Mouse (Mus musculus): ENCODE data around the gene Hemgn. TPM values are rescaled to one million over a fixed set of nuclear protein-coding genes. Genes with fewer than 3 reads are reported as not detected.

Gene Hemgn
- polyA plus RNA-seq, 1 experiment from 2014 or later, result 2.8 TPM

DNA sequence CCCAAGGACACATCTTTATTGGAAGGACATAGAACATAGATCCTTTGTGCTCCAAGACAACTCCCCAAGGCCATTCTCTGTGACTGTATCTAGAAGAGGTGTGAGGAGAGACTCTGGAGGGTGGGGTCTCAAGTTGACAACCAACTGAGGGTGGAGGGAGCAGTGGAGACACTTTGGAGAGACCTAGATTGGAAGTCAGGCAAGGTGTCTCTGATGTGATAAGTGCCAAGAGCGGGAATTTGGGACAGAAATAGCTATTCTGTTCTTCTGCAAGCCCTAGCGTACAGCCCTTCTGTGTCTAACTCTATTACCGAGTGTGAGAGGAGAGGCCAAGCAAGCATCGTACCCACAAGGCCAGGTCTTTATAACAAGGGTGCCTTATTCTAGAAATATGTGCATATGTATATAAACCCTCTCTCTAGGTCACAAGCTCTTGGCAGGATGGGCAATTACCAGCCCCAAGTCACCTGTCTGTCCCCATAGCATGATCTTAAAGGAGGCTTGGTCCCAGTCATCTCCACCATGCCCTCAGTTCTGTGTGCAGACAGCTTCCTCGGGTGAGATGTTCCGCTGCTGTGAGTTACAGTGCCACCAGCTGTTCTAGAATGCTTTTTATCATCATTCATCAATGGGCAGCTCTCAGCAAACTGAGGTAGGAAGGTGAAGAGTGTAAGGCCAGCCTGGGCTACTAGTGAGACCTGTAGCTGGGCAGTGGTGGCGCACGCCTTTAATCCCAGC lies 6.2 kb downstream of the Hemgn start:
- H3K4me2 ChIP-seq, result no peak overlapping the region
- no peaks in the 10 kb centered on the region for H3K4me1 ChIP-seq
- WGBS, result 88% methylated on average over 8 of the region's 8 CpGs
- H3K27ac ChIP-seq, result no peak overlapping the region
- H3K9ac ChIP-seq, result no peak overlapping the region
- no peaks in the 10 kb centered on the region for H3K9me3 ChIP-seq
- H3K27me3 ChIP-seq, result 0 out of 2 replicates have a peak, but pooled peaks cover 3% of the 10 kb centered on the region
- H3K36me3 ChIP-seq (replicated peaks), result no peaks in the 10 kb centered on the region
- ATAC-seq (ENCODE audit: low FRiP score), result no peak
- no peak overlapping the region for H3K4me3 ChIP-seq (replicated peaks)

DNA sequence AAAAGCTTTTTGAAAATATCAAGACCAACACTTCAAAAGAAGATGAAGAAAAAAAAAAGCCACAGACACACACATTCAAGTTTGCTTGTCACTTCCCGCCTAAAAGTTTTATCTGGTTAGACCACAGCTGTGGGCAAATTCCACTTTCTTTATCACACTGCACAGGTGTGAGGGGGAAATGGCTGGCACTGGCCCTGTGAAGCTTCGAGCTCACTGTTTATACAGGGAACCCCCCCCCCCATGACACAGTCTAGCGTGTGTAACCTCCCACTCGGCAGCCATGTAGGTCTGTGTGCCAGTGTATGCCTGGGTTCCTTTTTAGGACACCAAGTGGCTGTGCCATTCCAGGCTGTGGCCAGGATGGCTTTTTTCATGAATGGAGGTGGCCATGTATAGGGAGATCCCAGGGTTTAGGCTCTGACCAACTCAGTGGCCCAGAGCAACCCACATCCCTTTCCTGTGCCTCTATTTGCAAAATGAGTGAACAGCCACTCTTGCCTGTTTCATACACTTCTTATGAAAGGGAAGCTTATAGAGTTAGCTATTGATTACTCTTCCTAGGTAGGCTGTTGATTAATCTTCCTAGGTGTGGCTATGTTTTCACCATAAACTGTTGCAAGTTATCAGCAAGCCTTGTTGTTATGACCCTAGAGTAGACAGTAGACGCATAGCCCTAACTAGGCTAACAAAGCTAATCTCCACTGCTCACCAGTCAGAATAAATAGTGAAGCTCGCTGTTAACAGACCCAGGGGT lies 9.1 kb downstream of the Hemgn start:
- no peak overlapping the region for H3K9ac ChIP-seq
- 87% methylated on average over 6 of the region's 6 CpGs for WGBS
- ATAC-seq (ENCODE audit: low FRiP score), result no peak
- H3K36me3 ChIP-seq (replicated peaks), result no peaks in the 10 kb centered on the region
- H3K27me3 ChIP-seq, result 0 out of 2 replicates have a peak, but pooled peaks cover 3% of the 10 kb centered on the region
- H3K4me2 ChIP-seq, result no peak overlapping the region
- H3K4me3 ChIP-seq (replicated peaks), result no peak overlapping the region
- no peaks in the 10 kb centered on the region for H3K9me3 ChIP-seq
- H3K27ac ChIP-seq, result no peak overlapping the region
- no peaks in the 10 kb centered on the region for H3K4me1 ChIP-seq

DNA sequence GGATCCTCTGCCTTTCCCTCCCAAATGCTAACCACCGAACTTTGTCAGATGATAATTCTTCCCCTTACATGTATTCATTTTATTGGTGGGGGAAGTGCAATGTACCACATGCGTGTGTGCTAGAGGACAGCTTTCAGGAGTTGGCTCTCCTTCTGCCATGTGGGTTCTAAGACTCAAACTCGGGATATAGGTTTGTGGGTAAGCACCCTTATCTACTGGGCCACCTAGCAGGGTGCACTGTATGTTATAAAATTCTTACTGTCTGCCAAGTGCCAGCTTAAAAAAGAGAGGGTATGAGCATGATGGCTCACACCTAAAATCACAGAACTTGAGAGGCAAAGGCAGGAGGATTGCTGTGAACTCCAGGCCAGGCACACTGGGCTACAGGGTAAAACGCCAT lies 14.5 kb downstream of the Hemgn start:
- Histone ChIP-seq H3K9ac (no peak overlapping the region), H3K9me3 (no peaks in the 10 kb centered on the region), H3K36me3 (replicated peaks) (no peaks in the 10 kb centered on the region), H3K4me3 (replicated peaks) (no peak overlapping the region), H3K4me2 (no peak overlapping the region), H3K4me1 (no peaks in the 10 kb centered on the region), H3K27ac (no peak overlapping the region), H3K27me3 (peaks cover 8% of the 10 kb centered on the region)
- WGBS, result 81% methylated on average over 4 of the region's 4 CpGs
- no peak for ATAC-seq (ENCODE audit: low FRiP score)

DNA sequence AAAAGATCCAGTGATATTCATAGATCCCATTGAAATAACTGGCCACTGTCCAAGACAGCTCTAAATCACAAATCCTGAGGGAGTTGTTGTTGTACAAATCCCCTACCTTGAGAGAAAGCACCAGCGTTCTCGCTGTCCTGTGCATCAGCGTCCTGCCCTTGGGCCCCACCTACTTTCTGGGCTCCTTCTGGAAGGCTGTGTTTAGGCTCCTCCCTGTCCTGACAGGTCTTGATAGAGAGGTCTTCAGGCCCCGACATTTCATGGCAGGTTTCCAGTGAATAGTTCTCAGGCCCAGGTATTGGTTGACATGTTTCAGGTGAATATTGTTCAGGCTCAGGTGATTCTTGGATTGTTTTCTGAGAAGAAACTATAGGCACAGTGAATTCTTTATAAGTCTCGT lies 17.6 kb downstream of the Hemgn start:
- no peaks in the 10 kb centered on the region for H3K9me3 ChIP-seq
- H3K4me2 ChIP-seq, result no peak overlapping the region
- no peaks in the 10 kb centered on the region for H3K36me3 ChIP-seq (replicated peaks)
- WGBS, result 42% methylated on average over 5 of the region's 5 CpGs
- no peak overlapping the region for H3K4me3 ChIP-seq (replicated peaks)
- no peaks in the 10 kb centered on the region for H3K4me1 ChIP-seq
- no peak overlapping the region for H3K9ac ChIP-seq
- no peak for ATAC-seq (ENCODE audit: low FRiP score)
- peaks cover 5% of the 10 kb centered on the region for H3K27me3 ChIP-seq
- no peak overlapping the region for H3K27ac ChIP-seq

DNA sequence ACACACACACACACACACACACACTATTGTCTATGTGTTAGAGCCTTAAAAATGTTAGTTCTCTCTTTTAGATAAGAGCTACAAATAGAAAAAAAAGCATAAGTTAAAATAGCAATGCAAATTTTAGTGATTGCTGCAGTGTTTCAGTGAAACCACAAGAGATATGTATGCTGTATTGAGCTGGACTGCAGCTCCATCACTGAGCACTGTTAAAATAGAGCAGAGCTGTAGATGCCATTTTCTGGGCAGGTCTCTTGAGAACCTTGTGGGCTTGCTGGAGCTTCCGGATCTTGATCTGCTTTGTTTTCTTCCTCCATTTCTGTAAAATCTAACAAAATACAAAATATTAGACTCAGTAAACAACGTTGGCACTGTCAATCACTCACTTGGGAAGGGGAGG lies 18.9 kb downstream of the Hemgn start:
- Histone ChIP-seq H3K27ac (no peak overlapping the region), H3K9ac (no peak overlapping the region), H3K4me1 (no peaks in the 10 kb centered on the region), H3K27me3 (peaks cover 5% of the 10 kb centered on the region), H3K4me3 (replicated peaks) (no peak overlapping the region), H3K36me3 (replicated peaks) (no peaks in the 10 kb centered on the region), H3K4me2 (no peak overlapping the region), H3K9me3 (no peaks in the 10 kb centered on the region)
- 85% methylated on average over 2 of the region's 2 CpGs for WGBS
- no peak for ATAC-seq (ENCODE audit: low FRiP score)

DNA sequence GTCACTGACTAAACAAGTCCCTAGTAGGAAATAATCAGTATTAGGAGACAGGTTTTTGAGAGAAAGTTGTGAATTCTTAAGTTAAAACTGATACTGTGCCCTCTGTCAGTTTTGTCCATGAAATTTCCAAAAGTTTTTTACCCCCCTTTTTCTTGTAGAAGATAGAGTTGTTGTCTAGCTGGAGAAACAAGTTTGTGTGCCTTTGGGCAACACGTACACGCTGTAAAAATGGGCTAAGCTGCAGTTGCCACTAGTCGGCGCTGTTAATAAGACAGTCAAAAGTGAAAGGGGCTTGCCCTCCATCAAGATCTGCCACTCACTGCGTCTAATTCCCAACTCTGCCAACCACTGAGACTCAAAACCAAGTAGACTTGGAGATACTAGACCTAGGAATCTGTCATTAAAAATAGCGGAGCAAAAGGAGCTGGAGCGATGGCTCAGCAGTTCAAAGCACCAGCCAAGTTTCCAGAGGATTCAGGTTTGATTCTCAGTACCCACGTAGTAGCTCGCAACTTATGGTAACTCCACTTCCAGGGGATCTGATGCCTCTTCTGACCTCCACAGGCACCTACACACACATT lies 22.8 kb downstream of the Hemgn start:
- peak overlapping the region; percentile 59; the same call in 1 of the 2 replicates for H3K4me3 ChIP-seq (replicated peaks)
- H3K4me1 ChIP-seq, result no peaks in the 10 kb centered on the region
- H3K36me3 ChIP-seq (replicated peaks), result peaks cover 4% of the 10 kb centered on the region; the same call in 1 of the 2 replicates
- H3K4me2 ChIP-seq, result peak overlapping the region; percentile 63
- no peaks in the 10 kb centered on the region for H3K9me3 ChIP-seq
- no peak overlapping the region for H3K27ac ChIP-seq
- 24% methylated on average over 9 of the region's 9 CpGs for WGBS
- H3K27me3 ChIP-seq, result no peaks in the 10 kb centered on the region
- ATAC-seq (ENCODE audit: low FRiP score), result no peak
- H3K9ac ChIP-seq, result no peak overlapping the region

DNA sequence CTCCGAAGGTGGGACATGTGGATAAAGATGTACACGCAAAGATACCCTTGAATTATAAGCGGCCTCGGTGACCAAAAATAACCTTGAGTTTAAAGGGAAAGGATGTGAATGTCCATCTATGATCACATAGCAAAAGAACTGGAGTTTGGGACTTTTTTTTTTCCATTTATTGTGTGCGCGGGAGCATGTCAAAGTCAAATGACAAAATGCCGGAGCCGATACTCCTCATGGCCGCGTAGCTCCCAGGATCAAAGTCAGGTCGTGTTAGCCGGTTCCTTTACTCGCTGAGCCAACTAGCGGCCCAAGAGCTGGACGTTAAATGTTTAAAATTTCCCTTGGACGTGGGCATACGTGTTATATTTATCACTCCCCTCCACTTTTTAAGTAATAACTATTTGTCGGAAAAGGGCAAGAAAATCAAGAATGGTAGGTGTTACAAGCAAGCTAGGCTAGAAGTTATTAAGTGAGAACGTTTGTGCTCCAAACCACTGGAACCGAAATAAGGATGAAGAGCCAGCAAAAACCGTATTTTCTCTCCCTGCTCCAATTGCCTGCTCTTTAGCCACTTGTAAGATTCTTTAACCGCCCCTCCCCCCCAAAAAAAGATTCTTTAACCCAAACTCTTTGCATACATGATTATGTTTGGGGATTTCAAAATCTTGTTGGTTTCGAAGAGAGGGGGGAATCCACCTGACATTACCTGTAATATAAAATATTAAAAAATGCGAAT lies 23.5 kb downstream of the Hemgn start:
- H3K4me2 ChIP-seq, result peak overlapping the region; percentile 63
- H3K9me3 ChIP-seq, result no peaks in the 10 kb centered on the region
- peak overlapping the region; percentile 94 for H3K27ac ChIP-seq
- H3K4me1 ChIP-seq, result no peaks in the 10 kb centered on the region
- peak overlapping the region; percentile 59 for H3K4me3 ChIP-seq (replicated peaks)
- 0 out of 2 replicates have a peak, but pooled peaks have one; percentile 3 for ATAC-seq (ENCODE audit: low FRiP score)
- H3K9ac ChIP-seq, result peak overlapping the region; percentile 79
- 2% methylated on average over 24 of the region's 24 CpGs for WGBS
- no peaks in the 10 kb centered on the region for H3K27me3 ChIP-seq
- peaks cover 11% of the 10 kb centered on the region; the same call in 1 of the 2 replicates for H3K36me3 ChIP-seq (replicated peaks)

DNA sequence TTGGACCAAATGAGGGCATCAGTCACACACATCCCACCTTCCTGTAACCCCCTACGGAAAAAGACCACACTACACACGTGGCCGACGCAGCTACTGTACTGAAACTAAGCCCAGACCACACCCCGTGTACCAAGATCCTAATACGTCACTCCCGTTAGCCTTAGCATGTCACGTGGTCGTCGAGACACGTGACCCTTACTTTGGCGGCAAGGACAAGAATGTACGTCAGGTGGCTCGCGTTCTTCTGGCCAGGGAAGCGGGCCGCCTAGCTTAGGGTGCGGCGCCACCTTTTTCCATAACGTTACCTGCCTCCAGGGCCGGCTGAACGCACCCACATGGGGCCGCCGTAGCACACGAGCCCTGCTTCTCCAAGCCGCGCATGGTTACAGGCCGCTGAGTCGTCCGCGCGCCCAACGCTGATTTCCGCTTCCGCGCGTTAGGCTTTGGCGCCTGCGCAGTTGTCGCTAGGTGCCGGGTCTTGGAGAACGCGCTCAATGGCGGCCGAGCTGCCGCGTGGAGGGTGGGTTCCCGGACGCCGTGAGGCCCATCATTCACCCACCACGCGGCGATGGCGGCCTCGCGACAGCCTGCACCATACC lies 24.2 kb downstream of the Hemgn start, which contains the start of gene Trmo:
Gene Trmo, minus strand, starts transcription at position 425 of the 599 bp plus-strand sequence.
- peaks cover 11% of the 10 kb centered on the region for H3K36me3 ChIP-seq (replicated peaks)
- peak; percentile 97 for ATAC-seq (ENCODE audit: low FRiP score)
- peak within 1 kb of the TSS; percentile 94 for H3K27ac ChIP-seq
- H3K4me3 ChIP-seq (replicated peaks), result peak within 1 kb of the TSS; percentile 59
- H3K4me1 ChIP-seq, result no peaks in the 10 kb centered on the region
- peak within 1 kb of the TSS; percentile 79 for H3K9ac ChIP-seq
- H3K4me2 ChIP-seq, result peak within 1 kb of the TSS; percentile 63
- WGBS, result under 1% methylated on average over 56 of the region's 56 CpGs
- no peaks in the 10 kb centered on the region for H3K27me3 ChIP-seq
- H3K9me3 ChIP-seq, result no peaks in the 10 kb centered on the region

DNA sequence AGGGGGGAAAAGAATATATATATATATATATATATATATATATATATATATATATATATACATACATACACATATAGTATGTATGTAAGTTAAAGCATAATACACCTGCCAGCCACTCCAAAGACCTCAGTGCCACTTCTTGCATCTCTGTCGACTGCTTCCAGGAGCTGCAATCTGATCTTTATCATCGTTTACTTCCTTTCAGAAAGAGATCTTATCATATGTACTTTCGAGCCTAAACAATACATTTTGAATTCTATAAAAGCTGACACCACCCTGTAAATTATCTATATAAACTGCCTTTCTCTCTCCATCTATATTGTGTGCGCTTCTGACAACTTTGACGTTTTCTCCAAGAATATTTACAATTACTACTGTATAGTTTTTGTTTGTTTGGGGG lies 24.8 kb downstream of the Hemgn start:
- 39% methylated on average over 5 of the region's 5 CpGs for WGBS
- H3K9ac ChIP-seq, result 0 out of 2 replicates have a peak overlapping the region, but pooled peaks have one; percentile 17
- H3K4me1 ChIP-seq, result no peaks in the 10 kb centered on the region
- peaks cover 11% of the 10 kb centered on the region for H3K36me3 ChIP-seq (replicated peaks)
- H3K4me3 ChIP-seq (replicated peaks), result peak overlapping the region; percentile 59
- peak overlapping the region; percentile 63 for H3K4me2 ChIP-seq
- no peaks in the 10 kb centered on the region for H3K27me3 ChIP-seq
- H3K9me3 ChIP-seq, result no peaks in the 10 kb centered on the region
- H3K27ac ChIP-seq, result no peak overlapping the region
- no peak for ATAC-seq (ENCODE audit: low FRiP score)

DNA sequence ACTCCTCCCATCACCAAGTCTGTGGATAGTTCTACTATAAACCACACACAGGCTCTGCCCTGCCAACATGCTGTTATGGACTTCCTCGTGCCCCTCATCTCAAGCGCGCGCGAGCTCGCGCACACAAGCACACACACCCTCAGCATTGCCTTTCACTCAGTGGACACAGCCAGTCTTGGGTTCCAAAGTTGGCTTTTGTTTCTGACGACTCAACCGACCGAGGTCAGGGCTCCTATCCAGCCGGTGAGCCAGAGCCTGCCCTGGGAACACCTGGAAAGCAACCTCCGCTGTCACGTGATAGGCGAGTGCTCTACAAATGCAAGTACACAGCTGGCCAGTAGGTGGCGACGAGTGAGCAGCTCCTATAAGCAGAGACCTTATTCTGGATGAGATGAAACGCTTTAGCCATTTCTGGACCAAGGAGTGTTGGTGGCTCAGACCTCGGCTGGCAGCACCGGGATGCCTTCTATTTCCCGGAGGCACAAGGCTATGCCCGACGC lies 38.4 kb downstream of the Hemgn start:
- 23% methylated on average over 22 of the region's 22 CpGs for WGBS
- no peak overlapping the region for H3K27ac ChIP-seq
- no peaks in the 10 kb centered on the region for H3K9me3 ChIP-seq
- peak overlapping the region; percentile 47 for H3K4me2 ChIP-seq
- H3K4me1 ChIP-seq, result peaks cover 4% of the 10 kb centered on the region; the same call in 1 of the 2 replicates
- no peak overlapping the region for H3K9ac ChIP-seq
- peaks cover 18% of the 10 kb centered on the region for H3K27me3 ChIP-seq
- peak; percentile 71 for ATAC-seq (ENCODE audit: low FRiP score)
- peaks cover 33% of the 10 kb centered on the region for H3K36me3 ChIP-seq (replicated peaks)
- peak overlapping the region; percentile 24 for H3K4me3 ChIP-seq (replicated peaks)

DNA sequence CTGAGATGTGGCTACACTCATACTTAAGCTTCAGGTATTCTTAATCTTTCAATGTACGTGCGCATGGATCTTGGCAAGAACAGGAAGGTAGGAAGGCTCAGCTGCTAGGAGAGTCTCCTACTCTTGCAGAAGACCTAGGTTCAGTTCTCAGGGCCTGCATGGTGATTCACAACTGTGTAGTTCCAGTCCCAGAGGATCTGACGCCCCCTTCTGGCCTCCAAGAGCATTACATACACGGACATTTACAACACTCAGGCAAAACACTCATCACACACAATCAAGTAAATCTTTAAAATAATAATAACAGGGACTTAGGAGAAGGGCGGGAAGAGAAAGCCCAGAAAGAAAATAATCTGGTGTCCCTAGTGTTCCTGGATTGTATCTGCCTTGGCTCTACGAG lies 38.9 kb downstream of the Hemgn start:
- no peak for ATAC-seq (ENCODE audit: low FRiP score)
- Histone ChIP-seq H3K27ac (no peak overlapping the region), H3K4me1 (peaks cover 4% of the 10 kb centered on the region; the same call in 1 of the 2 replicates), H3K4me2 (peak overlapping the region; percentile 47), H3K4me3 (replicated peaks) (no peak overlapping the region), H3K9ac (no peak overlapping the region), H3K27me3 (peaks cover 18% of the 10 kb centered on the region), H3K9me3 (no peaks in the 10 kb centered on the region), H3K36me3 (replicated peaks) (peaks cover 28% of the 10 kb centered on the region)
- WGBS, result 54% methylated on average over 6 of the region's 6 CpGs

All from forebrain, embryonic 12.5 days (tissue).